Mouse (Mus musculus) liver, adult 2 months (tissue): ENCODE measurements around the gene Slc25a22. TPM values are rescaled to one million over a fixed set of nuclear protein-coding genes. Genes with fewer than 3 reads are reported as not detected.

Experiments
- DNase-seq: peaks from one replicate; pipeline ENCODE4 v3.0.0-alpha.2; 2011; ENCODE audit warnings: low read depth, low spot score; ENCODE audit errors: extremely low read depth
- H3K27ac ChIP-seq: fragments of 200-500 bp; replicated peaks from 2 replicates; pipeline ENCODE4 v1.5.1; 2012; ENCODE audit warnings: low read depth, mild to moderate bottlenecking, control low read depth, inconsistent platforms, low read length; ENCODE audit not compliant: insufficient read depth
- H3K27me3 ChIP-seq: fragments of 200-500 bp; 2 replicates; pipeline ENCODE4 v1.6.1; 2012; ENCODE audit warnings: mild to moderate bottlenecking, moderate library complexity, low read length, inconsistent platforms; ENCODE audit not compliant: control insufficient read depth, insufficient read depth
- H3K36me3 ChIP-seq: fragments of 200-500 bp; 2 replicates; pipeline ENCODE4 v1.6.1; 2012; ENCODE audit warnings: low read length, inconsistent platforms; ENCODE audit not compliant: control insufficient read depth, insufficient read depth
- H3K4me1 ChIP-seq: fragments of 200-500 bp; 2 replicates; pipeline ENCODE4 v1.6.1; 2011; ENCODE audit warnings: low read length; ENCODE audit not compliant: control insufficient read depth, insufficient read depth
- H3K4me3 ChIP-seq: fragments of 200-500 bp; 2 replicates; pipeline ENCODE4 v1.5.1; 2011; ENCODE audit warnings: low read depth, mild to moderate bottlenecking, control low read depth, low read length, moderate library complexity; ENCODE audit not compliant: insufficient read depth
- H3K79me2 ChIP-seq: fragments of 200-500 bp; 2 replicates; pipeline ENCODE4 v1.6.1; 2012; ENCODE audit warnings: inconsistent platforms, mild to moderate bottlenecking, low read length, moderate library complexity; ENCODE audit not compliant: control insufficient read depth, insufficient read depth
- H3K9ac ChIP-seq: fragments of 200-500 bp; 2 replicates; pipeline ENCODE4 v1.6.1; 2012; ENCODE audit warnings: low read depth, mild to moderate bottlenecking, control low read depth, inconsistent platforms, low read length
- CTCF ChIP-seq: fragments of 200-500 bp; IDR thresholded peaks from 2 replicates; pipeline ENCODE4 v1.5.1; 2011; ENCODE audit warnings: low read depth, low read length, control low read depth
- POLR2A ChIP-seq: fragments of 200-500 bp; IDR thresholded peaks from 2 replicates; pipeline ENCODE4 v1.6.1; 2011; ENCODE audit warnings: low read length, control low read depth; ENCODE audit not compliant: insufficient read depth; ENCODE audit errors: extremely low read depth
- WGBS: fragments of 180-500 bp; shearing (Covaris S2); methylation state at CpG from one replicate; pipeline ENCODE4 v1.1.7; 2018; 5-methylcytosine and 5-hydroxymethylcytosine counted together
- polyA plus RNA-seq: library from polyadenylated mRNA; depleted of rRNA; stranded (reverse); fragments of >200 nt; gene quantifications from 2 replicates; pipeline ENCODE4 v1.2.3, GENCODE M21; 2012
- total RNA-seq: library from RNA; depleted of rRNA; stranded (reverse); fragments of >200 nt; gene quantifications from 2 replicates; pipeline ENCODE4 v1.2.3, GENCODE M21; 2014

Slc25a22 gene
- total and polyA plus RNA-seq, 2 experiments: 26.1 to 345 TPM

- no peak for TF ChIP-seq POLR2A
- no peak for TF ChIP-seq CTCF
- DNase-seq: peak; percentile 76
- peaks cover 17% of the 10 kb centered on the region; the same call in 1 of the 2 replicates for H3K36me3 ChIP-seq
- peaks cover 13% of the 10 kb centered on the region for H3K4me1 ChIP-seq
- WGBS: 13% methylated on average over 5 of the region's 5 CpGs
- peak overlapping the region; percentile 68 for H3K4me3 ChIP-seq
- peak overlapping the region; percentile 45 for H3K27ac ChIP-seq
- H3K79me2 ChIP-seq: peaks cover 1% of the 10 kb centered on the region; the same call in 1 of the 2 replicates
- peak overlapping the region; percentile 70 for H3K9ac ChIP-seq
- H3K27me3 ChIP-seq: no peaks in the 10 kb centered on the region
These were observed 24.7 kb upstream of the Slc25a22 start for GRCm38 (mm10) chr7:141462333-141462821.

GRCm38 (mm10) chr7:141461521-141462332, 24.0 kb upstream of the Slc25a22 start:
- Histone ChIP-seq H3K27ac (peak overlapping the region; percentile 52), H3K27me3 (no peaks in the 10 kb centered on the region), H3K79me2 (peaks cover 5% of the 10 kb centered on the region; the same call in 1 of the 2 replicates), H3K9ac (peak overlapping the region; percentile 70), H3K36me3 (peaks cover 19% of the 10 kb centered on the region; the same call in 1 of the 2 replicates), H3K4me1 (peaks cover 20% of the 10 kb centered on the region; the same call in 1 of the 2 replicates), H3K4me3 (peak overlapping the region; percentile 68)
- no peak for DNase-seq
- WGBS: 5% methylated on average over 59 of the region's 59 CpGs
- no peak for TF ChIP-seq POLR2A
- peak; percentile 27; the same call in 1 of the 2 replicates for TF ChIP-seq CTCF

GRCm38 (mm10) chr7:141460391-141461113, 22.9 kb upstream of the Slc25a22 start, which contains the start of gene Cracr2b:
Gene Cracr2b (plus strand): TSS chr7:141461094.
- H3K4me1 ChIP-seq: peaks cover 22% of the 10 kb centered on the region; the same call in 1 of the 2 replicates
- H3K4me3 ChIP-seq: peak within 1 kb of the TSS; percentile 68
- 71% methylated on average over 15 of the region's 15 CpGs for WGBS
- peak within 1 kb of the TSS; percentile 70 for H3K9ac ChIP-seq
- DNase-seq: no peak
- H3K79me2 ChIP-seq: peaks cover 8% of the 10 kb centered on the region; the same call in 1 of the 2 replicates
- peak within 1 kb of the TSS; percentile 52 for H3K27ac ChIP-seq
- TF ChIP-seq POLR2A: no peak
- no peak for TF ChIP-seq CTCF
- H3K36me3 ChIP-seq: peaks cover 19% of the 10 kb centered on the region; the same call in 1 of the 2 replicates
- H3K27me3 ChIP-seq: no peaks in the 10 kb centered on the region

GRCm38 (mm10) chr7:141460001-141460390, 22.3 kb upstream of the Slc25a22 start:
- no peak overlapping the region for H3K9ac ChIP-seq
- no peaks in the 10 kb centered on the region for H3K27me3 ChIP-seq
- peaks cover 21% of the 10 kb centered on the region; the same call in 1 of the 2 replicates for H3K4me1 ChIP-seq

GRCm38 (mm10) chr7:141459301-141459711, 21.6 kb upstream of the Slc25a22 start:
- no peaks in the 10 kb centered on the region for H3K27me3 ChIP-seq
- peaks cover 19% of the 10 kb centered on the region; the same call in 1 of the 2 replicates for H3K36me3 ChIP-seq
- DNase-seq: no peak
- H3K4me1 ChIP-seq: peaks cover 21% of the 10 kb centered on the region; the same call in 1 of the 2 replicates
- H3K27ac ChIP-seq: no peak overlapping the region
- WGBS: 91% methylated on average over 17 of the region's 17 CpGs
- H3K4me3 ChIP-seq: no peak overlapping the region
- peaks cover 8% of the 10 kb centered on the region; the same call in 1 of the 2 replicates for H3K79me2 ChIP-seq
- no peak overlapping the region for H3K9ac ChIP-seq
- TF ChIP-seq POLR2A (no peak), CTCF (no peak)

More at GRCm38 (mm10) chr7:141460001-141460390, 22.3 kb upstream of the Slc25a22 start:
- no peak overlapping the region for H3K27ac ChIP-seq
- TF ChIP-seq POLR2A (no peak), CTCF (no peak)
- no peak for DNase-seq
- peaks cover 19% of the 10 kb centered on the region; the same call in 1 of the 2 replicates for H3K36me3 ChIP-seq
- H3K4me3 ChIP-seq: no peak overlapping the region
- peaks cover 8% of the 10 kb centered on the region; the same call in 1 of the 2 replicates for H3K79me2 ChIP-seq
- 81% methylated on average over 5 of the region's 5 CpGs for WGBS
